Mouse (Mus musculus): ENCODE measurements around the gene Slc37a4. TPM values are rescaled to one million over a fixed set of nuclear protein-coding genes. Genes with fewer than 3 reads are reported as not detected.

Slc37a4 gene
- total and polyA plus RNA-seq, 3 experiments = 11.7 to 38.7 (median 25.5) TPM

GRCm38 (mm10) chr9:44398551-44398950 lies 1.9 kb downstream of the Slc37a4 start:
- DNase-seq (ENCODE audit: extremely low read depth) = no peak
- Histone ChIP-seq H3K79me2 (replicated peaks; ENCODE audit: control insufficient read depth, extremely low read depth, insufficient read depth, poor library complexity, severe bottlenecking) (no peaks in the 10 kb centered on the region), H3K36me3 (replicated peaks in 1 of 2; ENCODE audit: control insufficient read depth in 1 of 2, insufficient read depth in 1 of 2, low read length in 1 of 2) (peaks cover 34 to 53% of the 10 kb centered on the region in 2 experiments), H3K4me3 (replicated peaks in 1 of 3; ENCODE audit: low read depth in 2 of 3, low read length in 2 of 3, poor library complexity in 1 of 3) (no peak overlapping the region), H3K9me3 (replicated peaks; ENCODE audit: low read length) (no peaks in the 10 kb centered on the region), H3K27ac (ENCODE audit: insufficient read depth, low read depth) (no peak overlapping the region), H3K4me1 (ENCODE audit: control insufficient read depth in 1 of 2, insufficient read depth in 2 of 2) (peaks cover 10 to 73% of the 10 kb centered on the region in 2 experiments), H3K4me2 (ENCODE audit: insufficient read depth, low read depth, poor library complexity, severe bottlenecking) (no peak overlapping the region), H3K9ac (ENCODE audit: insufficient read depth, low read depth) (no peak overlapping the region), H3K27me3 (replicated peaks) (no peaks in the 10 kb centered on the region)
- in situ Hi-C loops (cut with MboI; ENCODE audit: low pct_ligation_motif_present, low pct_unique_long_range_greater_than_20kb, low sequenced_read_pairs) = loop anchor here (5.0 kb wide), 1 partner anchor 56 kb away; the partner anchor contains the start of gene Hmbs
- dilution Hi-C loops (cut with MboI; ENCODE audit: extremely low pct_ligation_motif_present, extremely low pct_unique_long_range_greater_than_20kb, low sequenced_read_pairs) = no loop called here
- TF ChIP-seq USF1 (IDR thresholded peaks at IDR 0.05; ENCODE audit: low read depth, low read length) (no peak), SIN3A (IDR thresholded peaks at IDR 0.05; ENCODE audit: low read length) (no peak), TBP (conservative IDR thresholded peaks at IDR 0.05; ENCODE audit: low read depth, low read length) (no peak), ZC3H11A (IDR thresholded peaks at IDR 0.05; ENCODE audit: low read depth, low read length) (no peak), MAX (IDR thresholded peaks at IDR 0.05; ENCODE audit: low read length) (no peak), SMC3 (IDR thresholded peaks at IDR 0.05; ENCODE audit: low read depth, low read length) (no peak), USF2 (conservative IDR thresholded peaks at IDR 0.05; ENCODE audit: low read depth, low read length) (no peak), ETS1 (conservative IDR thresholded peaks at IDR 0.05; ENCODE audit: low read depth, low read length) (no peak), CHD2 (IDR thresholded peaks at IDR 0.05; ENCODE audit: low read length) (no peak), UBTF (IDR thresholded peaks at IDR 0.05; ENCODE audit: low read depth, low read length) (no peak)

- in situ Hi-C loops (cut with MboI; ENCODE audit: low pct_ligation_motif_present, low pct_unique_long_range_greater_than_20kb, low sequenced_read_pairs) (loop anchor here (5.0 kb wide), 1 partner anchor 57 kb away; the partner anchor contains the start of gene Hmbs), dilution Hi-C loops (cut with MboI; ENCODE audit: extremely low pct_ligation_motif_present, extremely low pct_unique_long_range_greater_than_20kb, low sequenced_read_pairs) (no loop called here)
- H3K4me2 ChIP-seq (ENCODE audit: insufficient read depth, low read depth, poor library complexity, severe bottlenecking) = no peak overlapping the region
Observed at GRCm38 (mm10) chr9:44399114-44399794, 2.6 kb downstream of the Slc37a4 start.

More at GRCm38 (mm10) chr9:44399114-44399794, 2.6 kb downstream of the Slc37a4 start:
- Histone ChIP-seq H3K36me3 (replicated peaks in 1 of 2; ENCODE audit: control insufficient read depth in 1 of 2, insufficient read depth in 1 of 2, low read length in 1 of 2) (peaks cover 40 to 60% of the 10 kb centered on the region in 2 experiments), H3K4me3 (replicated peaks in 1 of 3; ENCODE audit: low read depth in 2 of 3, low read length in 2 of 3, poor library complexity in 1 of 3) (no peak overlapping the region), H3K4me1 (ENCODE audit: control insufficient read depth in 1 of 2, insufficient read depth in 2 of 2) (peaks cover 10 to 79% of the 10 kb centered on the region in 2 experiments), H3K9me3 (replicated peaks; ENCODE audit: low read length) (no peaks in the 10 kb centered on the region), H3K9ac (ENCODE audit: insufficient read depth, low read depth) (no peak overlapping the region), H3K79me2 (replicated peaks; ENCODE audit: control insufficient read depth, extremely low read depth, insufficient read depth, poor library complexity, severe bottlenecking) (no peaks in the 10 kb centered on the region; the same call in 1 of the 2 replicates), H3K27ac (ENCODE audit: insufficient read depth, low read depth) (peak overlapping the region; percentile 11; the same call in 1 of the 2 replicates), H3K27me3 (replicated peaks) (no peaks in the 10 kb centered on the region)
- DNase-seq (ENCODE audit: extremely low read depth) = no peak
- TF ChIP-seq ELF1 (IDR thresholded peaks at IDR 0.05; ENCODE audit: low read depth, low read length) (no peak), POLR2A (IDR thresholded peaks at IDR 0.05; ENCODE audit: low read depth, low read length) (no peak), USF1 (IDR thresholded peaks at IDR 0.05; ENCODE audit: low read depth, low read length) (no peak), ZKSCAN1 (IDR thresholded peaks at IDR 0.05; ENCODE audit: borderline replicate concordance, low read depth, low read length) (no peak), ETS1 (conservative IDR thresholded peaks at IDR 0.05; ENCODE audit: low read depth, low read length) (no peak), SIN3A (IDR thresholded peaks at IDR 0.05; ENCODE audit: low read length) (no peak), ZC3H11A (IDR thresholded peaks at IDR 0.05; ENCODE audit: low read depth, low read length) (no peak), NRF1 (IDR thresholded peaks at IDR 0.05; ENCODE audit: low read depth, low read length) (no peak), TCF12 (IDR thresholded peaks at IDR 0.05; ENCODE audit: low read depth, low read length) (no peak), MAFK (IDR thresholded peaks at IDR 0.05; ENCODE audit: insufficient replicate concordance, low read length) (no peak), IRF4 (IDR thresholded peaks at IDR 0.05; ENCODE audit: low read depth, low read length) (no peak), E2F4 (IDR thresholded peaks at IDR 0.05; ENCODE audit: insufficient replicate concordance, low read depth, low read length) (no peak), PAX5 (IDR thresholded peaks at IDR 0.05; ENCODE audit: low read length) (no peak), MAX (IDR thresholded peaks at IDR 0.05; ENCODE audit: low read length) (no peak), KAT2A (IDR thresholded peaks at IDR 0.05; ENCODE audit: insufficient replicate concordance, low read length) (no peak)
